Mouse (Mus musculus) lung, postnatal 14 days (tissue): Measurements from ENCODE around the gene Kif1b.
"Not testable (repeated sequence)": the region's sequence is repeated elsewhere in the genome, so short reads cannot be mapped to it uniquely, and the experiment has no call there.

Experiments
- DNase-seq: peaks from one replicate; pipeline ENCODE4 v3.0.0; 2021

Kif1b gene

GRCm38 (mm10) chr4:149263218-149263617, 44.3 kb downstream of the Kif1b start:
- no peak for DNase-seq

- no peak for DNase-seq
Measured at GRCm38 (mm10) chr4:149261466-149261865, 46.0 kb downstream of the Kif1b start.

- DNase-seq = no peak
Measured at GRCm38 (mm10) chr4:149260911-149261310, 46.6 kb downstream of the Kif1b start.

- DNase-seq = no peak
Measured at GRCm38 (mm10) chr4:149259391-149260094, 48.0 kb downstream of the Kif1b start.

GRCm38 (mm10) chr4:149258926-149259325, 48.6 kb downstream of the Kif1b start:
- no peak for DNase-seq

- no peak for DNase-seq
Measured at GRCm38 (mm10) chr4:149256511-149257300, 50.8 kb downstream of the Kif1b start.

- no peak for DNase-seq
Measured at GRCm38 (mm10) chr4:149255277-149256270, 51.9 kb downstream of the Kif1b start.

GRCm38 (mm10) chr4:149254827-149255226, 52.7 kb downstream of the Kif1b start:
- DNase-seq = no peak

GRCm38 (mm10) chr4:149249311-149249710, 58.2 kb downstream of the Kif1b start:
- DNase-seq = peak; percentile 37

GRCm38 (mm10) chr4:149247772-149248171, 59.7 kb downstream of the Kif1b start:
- DNase-seq = no peak

GRCm38 (mm10) chr4:149247156-149247633, 60.3 kb downstream of the Kif1b start:
- no peak for DNase-seq

GRCm38 (mm10) chr4:149246578-149247155, 60.8 kb downstream of the Kif1b start:
- DNase-seq = no peak

- no peak for DNase-seq
Measured at GRCm38 (mm10) chr4:149237011-149237410, 70.5 kb downstream of the Kif1b start.

GRCm38 (mm10) chr4:149233938-149234337, 73.6 kb downstream of the Kif1b start:
- no peak for DNase-seq

GRCm38 (mm10) chr4:149228682-149229081, 78.8 kb downstream of the Kif1b start:
- not testable (repeated sequence) for DNase-seq

- DNase-seq = no peak
Measured at GRCm38 (mm10) chr4:149228256-149228655, 79.2 kb downstream of the Kif1b start.

- DNase-seq = no peak
Measured at GRCm38 (mm10) chr4:149226311-149226710, 81.2 kb downstream of the Kif1b start.

GRCm38 (mm10) chr4:149223453-149223852, 84.0 kb downstream of the Kif1b start:
- no peak for DNase-seq

- DNase-seq = no peak
Measured at GRCm38 (mm10) chr4:149220481-149220880, 87.0 kb downstream of the Kif1b start.

GRCm38 (mm10) chr4:149220042-149220473, 87.4 kb downstream of the Kif1b start:
- DNase-seq = no peak

- DNase-seq = no peak
Measured at GRCm38 (mm10) chr4:149219401-149220041, 88.0 kb downstream of the Kif1b start.

- no peak for DNase-seq
Measured at GRCm38 (mm10) chr4:149218476-149218875, 89.0 kb downstream of the Kif1b start.
